Mouse (Mus musculus) midbrain, postnatal 0 days (tissue): ENCODE results near the gene Stau1. TPM values are rescaled to one million over a fixed set of nuclear protein-coding genes. Genes with fewer than 3 reads are reported as not detected.

Experiments used
- ATAC-seq: fragments of 200-750 bp; cut with Nextera tagmentation; 2 replicates; pipeline ENCODE4 v1.8.0; 2017; ENCODE audit warnings: moderate number of reproducible peaks, mild to moderate bottlenecking, moderate TSS enrichment, moderate library complexity; ENCODE audit not compliant: low FRiP score
- DNase-seq: peaks from one replicate; pipeline ENCODE4 v3.0.0-alpha.2; 2015; ENCODE audit warnings: low spot score
- H3K27ac ChIP-seq: fragments of 300-500 bp; sonication (generic); 2 replicates; pipeline ENCODE4 v1.5.1; 2014; ENCODE audit warnings: low read depth, mild to moderate bottlenecking, low read length, mixed read lengths
- H3K27me3 ChIP-seq: fragments of 300-500 bp; sonication (generic); 2 replicates; pipeline ENCODE4 v1.6.1; 2014; ENCODE audit warnings: low read length, control low read depth, mixed read lengths; ENCODE audit not compliant: insufficient read depth
- H3K36me3 ChIP-seq: fragments of 300-500 bp; sonication (generic); 2 replicates; pipeline ENCODE4 v1.6.1; 2014; ENCODE audit warnings: low read length, control low read depth, mixed read lengths; ENCODE audit not compliant: insufficient read depth
- H3K4me1 ChIP-seq: fragments of 300-500 bp; sonication (generic); 2 replicates; pipeline ENCODE4 v1.6.1; 2014; ENCODE audit warnings: mild to moderate bottlenecking, control low read depth, antibody characterized with exemption, low read length, mixed read lengths; ENCODE audit not compliant: insufficient read depth
- H3K4me2 ChIP-seq: fragments of 300-500 bp; sonication (generic); 2 replicates; pipeline ENCODE4 v1.6.1; 2014; ENCODE audit warnings: low read depth, mild to moderate bottlenecking, low read length, mixed read lengths; ENCODE audit not compliant: poor library complexity, severe bottlenecking
- H3K4me3 ChIP-seq: fragments of 300-500 bp; sonication (generic); 2 replicates; pipeline ENCODE4 v1.5.1; 2014; ENCODE audit warnings: low read depth, mild to moderate bottlenecking, low read length, moderate library complexity
- H3K9ac ChIP-seq: fragments of 300-500 bp; sonication (generic); replicated peaks from 2 replicates; pipeline ENCODE4 v1.6.1; 2014; ENCODE audit warnings: mild to moderate bottlenecking, low read length, moderate library complexity, mixed read lengths; ENCODE audit not compliant: poor library complexity, severe bottlenecking
- H3K9me3 ChIP-seq: fragments of 300-500 bp; sonication (generic); 2 replicates; pipeline ENCODE4 v1.6.1; 2016; ENCODE audit warnings: low read length, control low read depth
- CTCF ChIP-seq: IDR thresholded peaks from 2 replicates; pipeline ENCODE4 v1.5.1; 2016; ENCODE audit warnings: antibody characterized with exemption, mild to moderate bottlenecking
- WGBS: fragments of 180-500 bp; shearing (Covaris S2); extraction: QIAGEN DNeasy Blood & Tissue Kit; methylation state at CpG from one replicate; pipeline ENCODE4 v1.1.7; 2014; 5-methylcytosine and 5-hydroxymethylcytosine counted together
- polyA plus RNA-seq: library from polyadenylated mRNA; unstranded; fragments of >200 nt; fragmentation: Nextera tagmentation; extraction: Ambion mirVana; gene quantifications from 2 replicates; pipeline ENCODE4 v1.2.1, GENCODE M21; 2015
- total RNA-seq: library from RNA; depleted of rRNA; stranded (reverse); fragments of >200 nt; gene quantifications from 2 replicates; pipeline ENCODE4 v1.2.3, GENCODE M21; 2014

Stau1 gene
- total and polyA plus RNA-seq, 2 experiments from 2014 or later, result 35.3 to 96.8 TPM

- Histone ChIP-seq H3K9me3 (no peaks in the 10 kb centered on the region), H3K27me3 (no peaks in the 10 kb centered on the region), H3K4me3 (no peak overlapping the region), H3K4me1 (no peaks in the 10 kb centered on the region), H3K9ac (no peak overlapping the region), H3K36me3 (peaks cover 67% of the 10 kb centered on the region), H3K4me2 (no peak overlapping the region), H3K27ac (no peak overlapping the region)
- DNase-seq, result peak; percentile 15
- 61% methylated on average over 4 of the region's 4 CpGs for WGBS
- peak; percentile 62 for TF ChIP-seq CTCF
- ATAC-seq, result no peak
These were observed 50.6 kb downstream of the Stau1 start for GRCm38 (mm10) chr2:166945456-166945855.

GRCm38 (mm10) chr2:166944346-166944745, 51.8 kb downstream of the Stau1 start:
- ATAC-seq (no peak), DNase-seq (no peak)
- no peak overlapping the region for H3K4me3 ChIP-seq
- TF ChIP-seq CTCF, result no peak
- peaks cover 57% of the 10 kb centered on the region for H3K36me3 ChIP-seq
- no peaks in the 10 kb centered on the region for H3K4me1 ChIP-seq
- H3K27ac ChIP-seq, result no peak overlapping the region
- no peak overlapping the region for H3K9ac ChIP-seq
- H3K9me3 ChIP-seq, result no peaks in the 10 kb centered on the region
- H3K27me3 ChIP-seq, result no peaks in the 10 kb centered on the region
- WGBS, result 85% methylated on average over 1 of the region's 1 CpGs
- no peak overlapping the region for H3K4me2 ChIP-seq

GRCm38 (mm10) chr2:166943146-166943545, 53.0 kb downstream of the Stau1 start:
- ATAC-seq (no peak), DNase-seq (no peak)
- Histone ChIP-seq H3K4me1 (no peaks in the 10 kb centered on the region), H3K4me2 (no peak overlapping the region), H3K27me3 (no peaks in the 10 kb centered on the region), H3K4me3 (no peak overlapping the region), H3K9ac (no peak overlapping the region), H3K9me3 (no peaks in the 10 kb centered on the region), H3K27ac (no peak overlapping the region), H3K36me3 (peaks cover 47% of the 10 kb centered on the region)
- no peak for TF ChIP-seq CTCF
- WGBS, result 92% methylated on average over 2 of the region's 2 CpGs

GRCm38 (mm10) chr2:166936166-166936565, 59.9 kb downstream of the Stau1 start:
- no peak overlapping the region for H3K9ac ChIP-seq
- H3K9me3 ChIP-seq, result no peaks in the 10 kb centered on the region
- no peak overlapping the region for H3K27ac ChIP-seq
- H3K4me3 ChIP-seq, result no peak overlapping the region
- ATAC-seq (no peak), DNase-seq (no peak)
- peaks cover 43% of the 10 kb centered on the region for H3K36me3 ChIP-seq
- WGBS, result 82% methylated on average over 2 of the region's 2 CpGs
- no peaks in the 10 kb centered on the region for H3K27me3 ChIP-seq
- no peak for TF ChIP-seq CTCF
- H3K4me2 ChIP-seq, result no peak overlapping the region
- H3K4me1 ChIP-seq, result no peaks in the 10 kb centered on the region

- DNase-seq (no peak), ATAC-seq (no peak)
- Histone ChIP-seq H3K27me3 (no peaks in the 10 kb centered on the region), H3K4me1 (no peaks in the 10 kb centered on the region), H3K36me3 (peaks cover 39% of the 10 kb centered on the region; the same call in 1 of the 2 replicates), H3K27ac (no peak overlapping the region), H3K9me3 (no peaks in the 10 kb centered on the region), H3K9ac (no peak overlapping the region), H3K4me3 (no peak overlapping the region), H3K4me2 (no peak overlapping the region)
- 95% methylated on average over 7 of the region's 7 CpGs for WGBS
- TF ChIP-seq CTCF, result no peak
These were observed 60.5 kb downstream of the Stau1 start for GRCm38 (mm10) chr2:166935582-166935981.

- WGBS, result 50% methylated on average over 5 of the region's 5 CpGs
- Histone ChIP-seq H3K9me3 (no peaks in the 10 kb centered on the region), H3K4me3 (no peak overlapping the region), H3K9ac (no peak overlapping the region), H3K27ac (no peak overlapping the region), H3K36me3 (peaks cover 47% of the 10 kb centered on the region; the same call in 1 of the 2 replicates), H3K4me1 (no peaks in the 10 kb centered on the region), H3K4me2 (no peak overlapping the region), H3K27me3 (no peaks in the 10 kb centered on the region)
- TF ChIP-seq CTCF, result no peak
- ATAC-seq (no peak), DNase-seq (no peak)
These were observed 61.7 kb downstream of the Stau1 start for GRCm38 (mm10) chr2:166934416-166934815.
